Mouse (Mus musculus) embryonic facial prominence, embryonic 14.5 days (tissue): Measurements from ENCODE around the gene Snx14. TPM values are rescaled to one million over a fixed set of nuclear protein-coding genes. Genes with fewer than 3 reads are reported as not detected.
"Not testable (repeated sequence)": the region's sequence is repeated elsewhere in the genome, so short reads cannot be mapped to it uniquely, and the experiment has no call there.

Experiments
- ATAC-seq: fragments of 200-750 bp; cut with Nextera tagmentation; 2 replicates; pipeline ENCODE4 v1.8.0; 2017; ENCODE audit warnings: low read depth, moderate number of reproducible peaks, moderate TSS enrichment
- DNase-seq: peaks from one replicate; pipeline ENCODE4 v3.0.0-alpha.2; 2015; ENCODE audit warnings: low spot score
- H3K27ac ChIP-seq: fragments of 300-500 bp; sonication (generic); replicated peaks from 2 replicates; pipeline ENCODE4 v1.5.1; 2014; ENCODE audit warnings: low read depth, mild to moderate bottlenecking, low read length, moderate library complexity
- H3K27me3 ChIP-seq: fragments of 300-500 bp; sonication (generic); replicated peaks from 2 replicates; pipeline ENCODE4 v1.6.1; 2014; ENCODE audit warnings: low read length; ENCODE audit not compliant: control insufficient read depth, insufficient read depth
- H3K36me3 ChIP-seq: fragments of 300-500 bp; sonication (generic); 2 replicates; pipeline ENCODE4 v1.6.1; 2014; ENCODE audit warnings: low read length, mixed read lengths; ENCODE audit not compliant: control insufficient read depth, insufficient read depth
- H3K4me1 ChIP-seq: fragments of 300-500 bp; sonication (generic); 2 replicates; pipeline ENCODE4 v1.6.1; 2014; ENCODE audit warnings: antibody characterized with exemption, low read length; ENCODE audit not compliant: control insufficient read depth, insufficient read depth
- H3K4me2 ChIP-seq: fragments of 300-500 bp; sonication (generic); 2 replicates; pipeline ENCODE4 v1.6.1; 2014; ENCODE audit warnings: low read depth, mild to moderate bottlenecking, low read length, moderate library complexity, mixed read lengths
- H3K4me3 ChIP-seq: fragments of 300-500 bp; sonication (generic); 2 replicates; pipeline ENCODE4 v1.5.1; 2014; ENCODE audit warnings: low read depth, mild to moderate bottlenecking, low read length
- H3K9ac ChIP-seq: fragments of 300-500 bp; sonication (generic); 2 replicates; pipeline ENCODE4 v1.6.1; 2014; ENCODE audit warnings: low read depth, mild to moderate bottlenecking, low read length, moderate library complexity, mixed read lengths
- H3K9me3 ChIP-seq: fragments of 300-500 bp; sonication (generic); 2 replicates; pipeline ENCODE4 v1.6.1; 2016; ENCODE audit warnings: low read length; ENCODE audit not compliant: control insufficient read depth
- WGBS: fragments of 180-500 bp; shearing (Covaris S2); extraction: QIAGEN DNeasy Blood & Tissue Kit; methylation state at CpG from one replicate; pipeline ENCODE4 v1.1.7; 2014; 5-methylcytosine and 5-hydroxymethylcytosine counted together
- polyA plus RNA-seq: library from polyadenylated mRNA; unstranded; fragments of >200 nt; fragmentation: Nextera tagmentation; extraction: Ambion mirVana; gene quantifications from 2 replicates; pipeline ENCODE4 v1.2.1, GENCODE M21; 2014

Snx14 gene
- polyA plus RNA-seq, 1 experiment from 2014 or later = 25.1 TPM

DNA sequence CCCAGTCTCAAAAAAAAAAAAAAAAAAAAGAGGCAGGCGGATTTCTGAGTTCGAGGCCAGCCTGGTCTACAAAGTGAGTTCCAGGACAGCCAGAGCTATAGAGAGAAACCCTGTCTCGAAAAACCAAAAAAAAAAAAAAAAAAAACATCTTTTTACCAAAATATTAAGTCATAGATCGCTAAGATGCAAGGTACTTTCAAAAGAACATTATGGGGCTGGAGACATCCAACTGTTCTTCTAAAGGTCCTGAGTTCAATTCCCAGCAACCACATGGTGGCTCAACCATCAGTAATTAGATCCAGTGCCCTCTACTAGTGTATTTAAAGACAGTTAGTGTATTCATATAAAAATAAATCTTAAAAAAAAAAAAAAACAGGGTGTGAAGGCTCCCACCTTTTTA is 22.3 kb upstream of the Snx14 start:
- H3K9me3 ChIP-seq, H3K27ac ChIP-seq, ATAC-seq, H3K27me3 ChIP-seq, H3K4me3 ChIP-seq, H3K4me2 ChIP-seq, DNase-seq, H3K9ac ChIP-seq, H3K4me1 ChIP-seq: not testable (repeated sequence)
- peaks cover 75% of the 10 kb centered on the region for H3K36me3 ChIP-seq
- WGBS = 82% methylated on average over 4 of the region's 4 CpGs

DNA sequence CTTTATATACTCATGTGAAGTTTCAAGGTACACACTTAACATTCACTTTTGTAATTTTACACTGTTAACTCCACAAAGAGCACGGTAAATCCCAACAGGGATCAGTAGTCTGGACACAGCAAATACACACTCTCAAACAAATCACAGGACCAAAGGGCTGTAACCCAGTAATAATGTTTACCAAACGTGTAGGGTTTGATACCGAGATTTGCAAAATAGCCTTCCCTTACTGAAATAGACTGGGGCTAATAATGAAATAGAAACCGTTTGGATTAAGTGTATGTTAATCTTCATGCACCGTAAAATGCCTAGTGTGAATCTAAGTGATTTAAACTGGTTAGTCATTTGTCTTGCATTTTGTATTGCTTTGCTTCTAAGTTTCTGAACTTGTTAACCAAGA is 1.2 kb upstream of the Snx14 start:
- WGBS = 21% methylated on average over 5 of the region's 5 CpGs
- H3K4me3 ChIP-seq = no peak overlapping the region; the same call in 1 of the 2 replicates
- ATAC-seq = no peak
- H3K27me3 ChIP-seq = no peaks in the 10 kb centered on the region
- peaks cover 3% of the 10 kb centered on the region; the same call in 1 of the 2 replicates for H3K4me1 ChIP-seq
- H3K36me3 ChIP-seq = peaks cover 5% of the 10 kb centered on the region; the same call in 1 of the 2 replicates
- H3K9me3 ChIP-seq = no peaks in the 10 kb centered on the region
- peak overlapping the region; percentile 91 for H3K4me2 ChIP-seq
- H3K9ac ChIP-seq = no peak overlapping the region
- DNase-seq = no peak
- peak overlapping the region; percentile 86; the same call in 1 of the 2 replicates for H3K27ac ChIP-seq

GRCm38 (mm10) chr9:88439238-88439600 is 461 bp upstream of the Snx14 start:
- WGBS = 1% methylated on average over 17 of the region's 17 CpGs
- peak overlapping the region; percentile 91 for H3K4me2 ChIP-seq
- no peaks in the 10 kb centered on the region for H3K27me3 ChIP-seq
- H3K9me3 ChIP-seq = no peaks in the 10 kb centered on the region
- H3K27ac ChIP-seq = peak overlapping the region; percentile 86
- peak; percentile 39 for ATAC-seq
- H3K36me3 ChIP-seq = no peaks in the 10 kb centered on the region
- no peak for DNase-seq
- H3K4me1 ChIP-seq = peaks cover 3% of the 10 kb centered on the region; the same call in 1 of the 2 replicates
- peak overlapping the region; percentile 87 for H3K9ac ChIP-seq
- peak overlapping the region; percentile 73 for H3K4me3 ChIP-seq

GRCm38 (mm10) chr9:88438237-88438554 is 562 bp downstream of the Snx14 start:
- H3K9me3 ChIP-seq = no peaks in the 10 kb centered on the region
- DNase-seq (no peak), ATAC-seq (peak; percentile 3; the same call in 1 of the 2 replicates)
- under 1% methylated on average over 15 of the region's 15 CpGs for WGBS
- peak overlapping the region; percentile 91 for H3K4me2 ChIP-seq
- peak overlapping the region; percentile 86 for H3K27ac ChIP-seq
- H3K27me3 ChIP-seq = no peaks in the 10 kb centered on the region
- H3K36me3 ChIP-seq = no peaks in the 10 kb centered on the region
- H3K4me3 ChIP-seq = peak overlapping the region; percentile 73
- peak overlapping the region; percentile 87 for H3K9ac ChIP-seq
- peaks cover 3% of the 10 kb centered on the region; the same call in 1 of the 2 replicates for H3K4me1 ChIP-seq

DNA sequence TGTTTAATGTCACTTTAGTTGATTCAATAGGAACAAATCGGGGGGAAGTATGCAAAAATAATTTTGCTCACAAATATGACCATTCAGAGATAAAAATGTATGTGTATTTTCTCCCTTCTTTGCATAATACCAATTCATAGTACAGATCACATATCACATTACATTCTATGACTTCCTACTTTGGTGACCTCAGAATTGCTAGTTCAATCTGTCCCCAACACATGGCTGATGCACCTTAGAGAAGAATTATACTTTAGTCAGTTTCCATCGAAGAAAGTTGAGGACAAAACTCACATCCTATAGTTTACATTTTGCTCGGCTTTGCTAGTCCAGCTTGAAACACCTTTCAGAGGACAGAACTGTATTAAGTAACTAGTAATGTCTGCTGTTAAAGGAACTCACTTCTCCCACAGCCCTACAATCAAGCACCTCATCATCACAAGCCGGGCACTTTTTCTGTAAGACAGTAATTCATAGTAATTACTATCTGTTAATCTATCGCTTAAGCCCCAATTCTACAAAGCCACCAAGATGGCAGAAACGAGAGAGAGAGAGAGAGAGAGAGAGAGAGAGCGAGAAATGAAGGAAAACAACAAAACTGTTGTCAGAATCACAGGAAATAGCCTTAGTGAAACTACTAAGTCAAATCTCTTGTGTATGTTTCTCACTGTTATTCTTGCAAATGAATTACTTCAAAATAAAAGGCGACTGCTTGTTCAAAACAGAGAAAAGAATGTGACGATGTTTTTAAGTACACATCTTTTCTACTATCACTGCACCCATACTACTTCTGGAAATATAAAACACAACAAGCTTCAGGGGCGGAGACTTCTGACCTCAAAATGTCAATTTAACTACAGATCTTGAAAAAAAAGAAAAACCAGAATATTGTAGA is 1.2 kb downstream of the Snx14 start:
- no peaks in the 10 kb centered on the region for H3K27me3 ChIP-seq
- 48% methylated on average over 10 of the region's 10 CpGs for WGBS

GRCm38 (mm10) chr9:88424356-88424755 is 14.4 kb downstream of the Snx14 start:
- 91% methylated on average over 2 of the region's 2 CpGs for WGBS
- no peak for ATAC-seq
- no peak overlapping the region for H3K4me3 ChIP-seq
- H3K4me2 ChIP-seq = no peak overlapping the region
- no peak overlapping the region for H3K27ac ChIP-seq
- H3K4me1 ChIP-seq = no peaks in the 10 kb centered on the region
- 0 out of 2 replicates have a peak, but pooled peaks cover 4% of the 10 kb centered on the region for H3K9me3 ChIP-seq
- peaks cover 21% of the 10 kb centered on the region for H3K36me3 ChIP-seq
- no peak overlapping the region for H3K9ac ChIP-seq
- DNase-seq = no peak
- no peaks in the 10 kb centered on the region for H3K27me3 ChIP-seq

More for the DNA sequence above, 1.2 kb downstream of the Snx14 start:
- Histone ChIP-seq H3K36me3 (no peaks in the 10 kb centered on the region), H3K4me2 (peak overlapping the region; percentile 91), H3K9ac (peak overlapping the region; percentile 87), H3K27ac (no peak overlapping the region), H3K4me3 (peak overlapping the region; percentile 73), H3K9me3 (no peaks in the 10 kb centered on the region), H3K4me1 (peaks cover 3% of the 10 kb centered on the region; the same call in 1 of the 2 replicates)
- DNase-seq (no peak), ATAC-seq (no peak)

GRCm38 (mm10) chr9:88422428-88422827 is 16.3 kb downstream of the Snx14 start:
- no peak overlapping the region for H3K4me2 ChIP-seq
- no peak for ATAC-seq
- DNase-seq = no peak
- no peak overlapping the region for H3K27ac ChIP-seq
- H3K9ac ChIP-seq = no peak overlapping the region
- H3K4me3 ChIP-seq = no peak overlapping the region
- no peaks in the 10 kb centered on the region for H3K4me1 ChIP-seq
- H3K36me3 ChIP-seq = peaks cover 29% of the 10 kb centered on the region
- H3K27me3 ChIP-seq = no peaks in the 10 kb centered on the region
- 0 out of 2 replicates have a peak, but pooled peaks cover 4% of the 10 kb centered on the region for H3K9me3 ChIP-seq
- 94% methylated on average over 4 of the region's 4 CpGs for WGBS

- Histone ChIP-seq H3K9me3 (no peaks in the 10 kb centered on the region), H3K4me1 (no peaks in the 10 kb centered on the region), H3K27me3 (no peaks in the 10 kb centered on the region), H3K4me2 (no peak overlapping the region), H3K9ac (no peak overlapping the region), H3K27ac (no peak overlapping the region), H3K36me3 (peaks cover 25% of the 10 kb centered on the region), H3K4me3 (no peak overlapping the region)
- DNase-seq = no peak
- no peak for ATAC-seq
- 61% methylated on average over 1 of the region's 1 CpGs for WGBS
Observed at GRCm38 (mm10) chr9:88416752-88417151, 22.0 kb downstream of the Snx14 start.
